Mouse (Mus musculus) forebrain, embryonic 16.5 days (tissue): ENCODE results near the gene Mpv17. TPM values are rescaled to one million over a fixed set of nuclear protein-coding genes. Genes with fewer than 3 reads are reported as not detected.
A peak's percentile ranks its signal among the peaks of the same experiment; 100 is the strongest.

Source experiments
- ATAC-seq: fragments of 200-750 bp; cut with Nextera tagmentation; 2 replicates; pipeline ENCODE4 v1.8.0; 2017; ENCODE audit warnings: mild to moderate bottlenecking, moderate library complexity
- H3K27ac ChIP-seq: fragments of 300-500 bp; sonication (generic); 2 replicates; pipeline ENCODE4 v1.5.1; 2014; ENCODE audit warnings: low read length, control low read depth
- H3K27me3 ChIP-seq: fragments of 300-500 bp; sonication (generic); replicated peaks from 2 replicates; pipeline ENCODE4 v1.6.1; 2014; ENCODE audit warnings: low read length; ENCODE audit not compliant: control insufficient read depth, insufficient read depth
- H3K36me3 ChIP-seq: fragments of 300-500 bp; sonication (generic); 2 replicates; pipeline ENCODE4 v1.6.1; 2014; ENCODE audit not compliant: control insufficient read depth, insufficient read depth
- H3K4me1 ChIP-seq: fragments of 300-500 bp; sonication (generic); replicated peaks from 2 replicates; pipeline ENCODE4 v1.6.1; 2014; ENCODE audit warnings: low read length; ENCODE audit not compliant: control insufficient read depth, insufficient read depth
- H3K4me2 ChIP-seq: fragments of 300-500 bp; sonication (generic); 2 replicates; pipeline ENCODE4 v1.6.1; 2014; ENCODE audit warnings: mild to moderate bottlenecking, low read length, control low read depth
- H3K4me3 ChIP-seq: fragments of 300-500 bp; sonication (generic); replicated peaks from 2 replicates; pipeline ENCODE4 v1.5.1; 2014; ENCODE audit warnings: mild to moderate bottlenecking, low read length, control low read depth
- H3K9ac ChIP-seq: fragments of 300-500 bp; sonication (generic); replicated peaks from 2 replicates; pipeline ENCODE4 v1.6.1; 2014; ENCODE audit warnings: low read depth, low read length, control low read depth
- H3K9me3 ChIP-seq: fragments of 300-500 bp; sonication (generic); 2 replicates; pipeline ENCODE4 v1.6.1; 2016; ENCODE audit warnings: low read length; ENCODE audit not compliant: control insufficient read depth
- WGBS: fragments of 180-500 bp; shearing (Covaris S2); extraction: QIAGEN DNeasy Blood & Tissue Kit; methylation state at CpG from one replicate; pipeline ENCODE4 v1.1.7; 2014; 5-methylcytosine and 5-hydroxymethylcytosine counted together
- polyA plus RNA-seq: library from polyadenylated mRNA; unstranded; fragments of >200 nt; fragmentation: Nextera tagmentation; extraction: Ambion mirVana; gene quantifications from 2 replicates; pipeline ENCODE4 v1.2.1, GENCODE M21; 2015

The Mpv17 gene
- polyA plus RNA-seq, 1 experiment from 2014 or later: 50.1 TPM

- Histone ChIP-seq H3K4me3 (no peak overlapping the region), H3K27ac (no peak overlapping the region), H3K36me3 (peaks cover 50% of the 10 kb centered on the region), H3K4me1 (peaks cover 26% of the 10 kb centered on the region), H3K9ac (no peak overlapping the region), H3K27me3 (no peaks in the 10 kb centered on the region), H3K9me3 (peaks cover 3% of the 10 kb centered on the region), H3K4me2 (no peak overlapping the region)
- WGBS: 89% methylated on average over 9 of the region's 9 CpGs
- ATAC-seq: no peak
Observed at GRCm38 (mm10) chr5:31198170-31198569, 44.1 kb upstream of the Mpv17 start.

GRCm38 (mm10) chr5:31197072-31197471, 43.0 kb upstream of the Mpv17 start:
- H3K27me3 ChIP-seq: no peaks in the 10 kb centered on the region
- WGBS: 94% methylated on average over 12 of the region's 12 CpGs
- ATAC-seq: no peak
- H3K36me3 ChIP-seq: peaks cover 49% of the 10 kb centered on the region
- peaks cover 3% of the 10 kb centered on the region for H3K9me3 ChIP-seq
- H3K27ac ChIP-seq: no peak overlapping the region
- peaks cover 24% of the 10 kb centered on the region for H3K4me1 ChIP-seq
- H3K9ac ChIP-seq: no peak overlapping the region
- H3K4me3 ChIP-seq: no peak overlapping the region
- no peak overlapping the region for H3K4me2 ChIP-seq

- Histone ChIP-seq H3K9me3 (peaks cover 3% of the 10 kb centered on the region), H3K27ac (no peak overlapping the region), H3K27me3 (no peaks in the 10 kb centered on the region), H3K4me2 (no peak overlapping the region), H3K4me1 (peaks cover 25% of the 10 kb centered on the region), H3K4me3 (no peak overlapping the region), H3K36me3 (peaks cover 49% of the 10 kb centered on the region), H3K9ac (no peak overlapping the region)
- ATAC-seq: no peak
- 94% methylated on average over 10 of the region's 10 CpGs for WGBS
Observed at GRCm38 (mm10) chr5:31196207-31196606, 42.2 kb upstream of the Mpv17 start.

GRCm38 (mm10) chr5:31195671-31196070, 41.6 kb upstream of the Mpv17 start:
- WGBS: 97% methylated on average over 4 of the region's 4 CpGs
- H3K4me3 ChIP-seq: no peak overlapping the region
- no peaks in the 10 kb centered on the region for H3K27me3 ChIP-seq
- no peak overlapping the region for H3K9ac ChIP-seq
- peaks cover 49% of the 10 kb centered on the region for H3K36me3 ChIP-seq
- H3K27ac ChIP-seq: no peak overlapping the region
- H3K4me2 ChIP-seq: no peak overlapping the region
- H3K4me1 ChIP-seq: peaks cover 22% of the 10 kb centered on the region
- ATAC-seq: no peak
- peaks cover 3% of the 10 kb centered on the region for H3K9me3 ChIP-seq

GRCm38 (mm10) chr5:31194486-31195485, 40.7 kb upstream of the Mpv17 start:
- ATAC-seq: no peak
- Histone ChIP-seq H3K9ac (no peak overlapping the region), H3K4me3 (no peak overlapping the region), H3K4me1 (peaks cover 17% of the 10 kb centered on the region), H3K9me3 (no peaks in the 10 kb centered on the region), H3K4me2 (no peak overlapping the region; the same call in 1 of the 2 replicates), H3K36me3 (peaks cover 51% of the 10 kb centered on the region), H3K27ac (no peak overlapping the region), H3K27me3 (no peaks in the 10 kb centered on the region)
- 93% methylated on average over 16 of the region's 16 CpGs for WGBS

- H3K4me1 ChIP-seq: peaks cover 17% of the 10 kb centered on the region
- H3K36me3 ChIP-seq: peaks cover 44% of the 10 kb centered on the region
- H3K9ac ChIP-seq: peak overlapping the region; percentile 91
- H3K27ac ChIP-seq: peak overlapping the region; percentile 87
- H3K27me3 ChIP-seq: no peaks in the 10 kb centered on the region
- peak overlapping the region; percentile 95 for H3K4me3 ChIP-seq
- no peaks in the 10 kb centered on the region for H3K9me3 ChIP-seq
- peak overlapping the region; percentile 92 for H3K4me2 ChIP-seq
- no peak for ATAC-seq
- WGBS: 13% methylated on average over 25 of the region's 25 CpGs
Observed at GRCm38 (mm10) chr5:31193631-31194281, 39.7 kb upstream of the Mpv17 start.

- ATAC-seq: peak; percentile 98
- peaks cover 17% of the 10 kb centered on the region for H3K4me1 ChIP-seq
- peak within 1 kb of the TSS; percentile 87 for H3K27ac ChIP-seq
- under 1% methylated on average over 48 of the region's 48 CpGs for WGBS
- H3K9me3 ChIP-seq: no peaks in the 10 kb centered on the region
- peak within 1 kb of the TSS; percentile 92 for H3K4me2 ChIP-seq
- peaks cover 43% of the 10 kb centered on the region for H3K36me3 ChIP-seq
- H3K27me3 ChIP-seq: no peaks in the 10 kb centered on the region
- peak within 1 kb of the TSS; percentile 95 for H3K4me3 ChIP-seq
- peak within 1 kb of the TSS; percentile 91 for H3K9ac ChIP-seq
Observed at GRCm38 (mm10) chr5:31192939-31193630, 39.0 kb upstream of the Mpv17 start, which contains the start of the genes Snx17 and Eif2b4. TSS of gene Snx17 (plus strand) at chr5:31193227. TSS of gene Eif2b4 (minus strand) at chr5:31193430.

- Histone ChIP-seq H3K4me2 (peak overlapping the region; percentile 90), H3K9me3 (no peaks in the 10 kb centered on the region), H3K27me3 (no peaks in the 10 kb centered on the region), H3K36me3 (peaks cover 43% of the 10 kb centered on the region), H3K27ac (peak overlapping the region; percentile 65), H3K4me1 (peaks cover 17% of the 10 kb centered on the region), H3K9ac (peak overlapping the region; percentile 90), H3K4me3 (peak overlapping the region; percentile 95)
- ATAC-seq: peak; percentile 47
- WGBS: 14% methylated on average over 42 of the region's 42 CpGs
Observed at GRCm38 (mm10) chr5:31192045-31192938, 38.2 kb upstream of the Mpv17 start.
